Mouse (Mus musculus): ENCODE data around the gene Rexo5. TPM values are rescaled to one million over a fixed set of nuclear protein-coding genes. Genes with fewer than 3 reads are reported as not detected.

Gene Rexo5
- polyA plus RNA-seq, 1 experiment, result 19.8 TPM

GRCm38 (mm10) chr7:119892198-119892597 lies 98.4 kb downstream of the Rexo5 start:
- no peak for DNase-seq (ENCODE audit: low spot score)

DNA sequence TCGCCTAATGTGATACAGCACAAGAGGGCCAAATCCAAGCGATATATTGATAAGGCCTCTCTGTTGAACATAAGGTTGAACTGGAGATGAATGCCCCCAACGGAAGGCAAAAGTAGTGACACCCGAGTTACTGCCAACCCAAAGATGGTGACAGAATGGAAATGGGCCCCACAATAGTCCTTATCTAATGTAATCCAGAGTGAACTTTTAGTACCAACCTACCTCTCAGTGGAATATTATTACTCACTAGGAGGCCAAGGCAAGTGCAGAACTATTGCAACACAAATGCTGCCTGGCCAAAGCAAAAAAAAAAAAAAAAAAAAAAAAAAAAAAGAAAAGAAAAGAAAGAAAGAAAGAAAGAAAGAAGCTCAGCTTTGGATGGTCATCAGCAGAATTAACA lies 98.9 kb downstream of the Rexo5 start:
- DNase-seq (ENCODE audit: low spot score), result no peak

- DNase-seq (ENCODE audit: low spot score), result no peak
Measured at GRCm38 (mm10) chr7:119894818-119895544, 101.2 kb downstream of the Rexo5 start.

DNA sequence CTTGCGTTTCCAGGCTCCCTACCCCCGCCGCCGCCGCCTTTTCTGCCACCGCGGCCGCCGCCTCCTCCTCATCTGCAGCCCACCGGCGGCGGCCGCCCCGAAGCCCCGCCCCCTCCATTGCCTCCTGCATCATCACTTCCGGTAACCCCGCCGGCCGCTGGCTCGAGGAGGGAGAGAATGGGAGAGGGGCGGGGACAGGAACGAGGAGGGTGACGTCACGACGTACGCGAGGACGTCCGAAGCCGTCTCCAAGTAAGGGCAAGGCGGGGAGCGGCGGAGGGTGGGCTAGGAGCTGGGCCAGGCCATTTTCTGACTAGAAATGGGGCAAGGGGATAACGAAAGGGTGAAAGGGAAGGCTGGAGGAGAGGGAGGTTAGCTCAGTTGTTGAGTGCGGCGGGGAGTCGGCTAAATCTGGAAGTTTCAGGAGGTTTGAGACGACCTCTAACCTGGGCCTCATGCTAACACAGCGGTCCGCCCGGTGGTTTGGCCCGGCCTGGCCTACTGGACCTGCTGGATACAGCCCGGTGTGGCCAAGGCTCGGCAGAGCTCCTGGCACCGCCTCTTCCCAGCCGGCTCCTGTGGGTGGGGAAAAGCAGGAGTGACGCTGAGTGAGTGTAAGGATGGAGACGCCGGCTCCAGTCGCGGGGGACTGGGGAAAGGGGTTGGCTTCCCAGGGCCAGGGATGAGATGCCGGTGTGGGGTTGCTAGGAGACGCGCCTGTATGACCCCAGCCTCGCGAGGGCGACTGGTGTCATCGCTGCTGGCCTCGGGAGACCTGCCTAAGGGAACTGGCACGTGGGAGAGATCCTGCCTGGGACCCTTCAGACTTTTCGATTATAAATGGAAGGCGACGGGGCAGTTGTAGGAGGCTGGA lies 102.1 kb downstream of the Rexo5 start, which contains the start of the genes Lyrm1 and Dcun1d3:
TSS of gene Lyrm1 (plus strand) at position 223 of the 874 bp plus-strand sequence.
TSS of gene Dcun1d3 (minus strand) at position 660 of the 874 bp plus-strand sequence.
- peak; percentile 89 for DNase-seq (ENCODE audit: low spot score)

DNA sequence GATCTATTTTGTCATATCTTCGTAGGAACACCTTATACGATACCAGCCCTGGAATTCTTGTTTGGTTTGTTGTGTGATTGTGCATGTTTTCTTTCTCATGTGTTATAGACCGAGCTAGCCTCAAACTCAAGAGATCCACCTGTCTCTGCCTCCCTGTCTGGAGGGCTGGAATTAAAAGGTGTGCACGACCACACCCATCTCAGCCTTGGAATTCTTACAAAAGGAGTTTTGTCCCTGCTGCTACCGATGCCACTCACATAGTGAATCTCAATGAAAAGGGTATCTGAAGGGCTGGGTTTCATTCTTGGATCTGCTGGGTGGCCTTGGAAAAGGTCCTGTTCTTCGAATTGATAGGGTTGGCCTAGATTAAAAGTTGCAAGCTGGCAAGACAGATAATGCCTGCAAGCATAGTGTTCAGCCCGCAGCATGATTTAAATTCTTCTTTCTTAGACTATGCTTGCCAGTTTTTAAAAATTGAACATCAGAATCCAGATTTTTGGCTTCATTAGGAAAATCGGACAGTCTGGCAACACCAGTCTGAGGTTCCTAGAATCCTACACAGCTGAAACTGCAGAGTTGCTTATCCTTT lies 103.8 kb downstream of the Rexo5 start:
- no peak for DNase-seq (ENCODE audit: low spot score)

- DNase-seq (ENCODE audit: low spot score), result no peak
Measured at GRCm38 (mm10) chr7:119898247-119898856, 104.5 kb downstream of the Rexo5 start.

Other genes starting within 250 kb of the Rexo5 start
- not detected in 2 replicates for gene Acsm2, start 239.7 kb upstream of the Rexo5 start, polyA plus RNA-seq (2012; rRNA removed)
- gene Acsm1, start 187.0 kb upstream of the Rexo5 start, polyA plus RNA-seq (2012; rRNA removed), result 0.04 TPM in 1 of 2 replicates, not detected in the other
- not detected in 2 replicates for gene Acsm4, start 104.0 kb upstream of the Rexo5 start, polyA plus RNA-seq (2012; rRNA removed)
- 29.7 and 31.3 TPM in 2 replicates for gene Thumpd1, start 73.2 kb upstream of the Rexo5 start, polyA plus RNA-seq (2012; rRNA removed)
- 2.7 and 6.8 TPM in 2 replicates for gene Acsm3, start 33.1 kb upstream of the Rexo5 start, polyA plus RNA-seq (2012; rRNA removed)
- 6.2 and 6.3 TPM in 2 replicates for gene Eri2, start 52 bp downstream of the Rexo5 start, polyA plus RNA-seq (2012; rRNA removed)
- 8.3 and 8.9 TPM in 2 replicates for gene Lyrm1, start 101.9 kb downstream of the Rexo5 start, polyA plus RNA-seq (2012; rRNA removed)
- 10.3 and 11.4 TPM in 2 replicates for gene Dcun1d3, start 102.3 kb downstream of the Rexo5 start, polyA plus RNA-seq (2012; rRNA removed)